Mouse (Mus musculus) limb, embryonic 10.5 days (tissue): ENCODE data around the gene Mindy2. TPM values are rescaled to one million over a fixed set of nuclear protein-coding genes. Genes with fewer than 3 reads are reported as not detected.
"Not testable (repeated sequence)": the region's sequence is repeated elsewhere in the genome, so short reads cannot be mapped to it uniquely, and the experiment has no call there.

Experiments used
- DNase-seq: peaks from one replicate; pipeline ENCODE4 v3.0.0-alpha.2; 2017; ENCODE audit warnings: low spot score
- H3K27ac ChIP-seq: fragments of 300-500 bp; sonication (generic); 2 replicates; pipeline ENCODE4 v1.5.1; 2016; ENCODE audit warnings: mild to moderate bottlenecking
- H3K27me3 ChIP-seq: fragments of 300-500 bp; sonication (generic); 2 replicates; pipeline ENCODE4 v1.6.1; 2016; ENCODE audit warnings: low read depth, mild to moderate bottlenecking; ENCODE audit not compliant: poor library complexity, severe bottlenecking
- H3K36me3 ChIP-seq: fragments of 300-500 bp; sonication (generic); 2 replicates; pipeline ENCODE4 v1.6.1; 2016; ENCODE audit warnings: mild to moderate bottlenecking, moderate library complexity
- H3K4me1 ChIP-seq: fragments of 300-500 bp; sonication (generic); 2 replicates; pipeline ENCODE4 v1.6.1; 2016
- H3K4me3 ChIP-seq: fragments of 300-500 bp; sonication (generic); 2 replicates; pipeline ENCODE4 v1.5.1; 2016; ENCODE audit warnings: mild to moderate bottlenecking, moderate library complexity
- H3K9me3 ChIP-seq: fragments of 300-500 bp; sonication (generic); replicated peaks from 2 replicates; pipeline ENCODE4 v1.6.1; 2016; ENCODE audit warnings: mild to moderate bottlenecking
- WGBS: fragments of 180-500 bp; shearing (Covaris S2); methylation state at CpG from one replicate; pipeline ENCODE4 v1.1.7; 2016; 5-methylcytosine and 5-hydroxymethylcytosine counted together
- polyA plus RNA-seq: library from polyadenylated mRNA; unstranded; fragments of >200 nt; fragmentation: Nextera tagmentation; extraction: Ambion mirVana; gene quantifications from 2 replicates; pipeline ENCODE4 v1.2.1, GENCODE M21; 2016

Mindy2 gene
- polyA plus RNA-seq, 1 experiment from 2014 or later, result 3.0 TPM

- Histone ChIP-seq H3K36me3 (peaks cover 37% of the 10 kb centered on the region), H3K9me3 (no peaks in the 10 kb centered on the region), H3K4me3 (no peak overlapping the region), H3K4me1 (no peaks in the 10 kb centered on the region), H3K27me3 (no peaks in the 10 kb centered on the region), H3K27ac (no peak overlapping the region)
- no peak for DNase-seq
- 100% methylated on average over 2 of the region's 2 CpGs for WGBS
Observed at GRCm38 (mm10) chr9:70598271-70598670, 58.7 kb downstream of the Mindy2 start.

GRCm38 (mm10) chr9:70591486-70591885, 65.5 kb downstream of the Mindy2 start:
- Histone ChIP-seq H3K4me3 (no peak overlapping the region), H3K27me3 (no peaks in the 10 kb centered on the region), H3K4me1 (no peaks in the 10 kb centered on the region), H3K27ac (no peak overlapping the region), H3K9me3 (no peaks in the 10 kb centered on the region), H3K36me3 (peaks cover 95% of the 10 kb centered on the region)
- WGBS, result 77% methylated on average over 9 of the region's 9 CpGs
- no peak for DNase-seq

- Histone ChIP-seq H3K36me3 (peaks cover 96% of the 10 kb centered on the region), H3K27ac (no peak overlapping the region), H3K4me3 (no peak overlapping the region), H3K4me1 (no peaks in the 10 kb centered on the region), H3K9me3 (no peaks in the 10 kb centered on the region), H3K27me3 (no peaks in the 10 kb centered on the region)
- 92% methylated on average over 4 of the region's 4 CpGs for WGBS
- no peak for DNase-seq
Observed at GRCm38 (mm10) chr9:70590775-70591174, 66.2 kb downstream of the Mindy2 start.

- H3K27ac ChIP-seq, result no peak overlapping the region
- H3K27me3 ChIP-seq, result no peaks in the 10 kb centered on the region
- H3K4me1 ChIP-seq, result no peaks in the 10 kb centered on the region
- peaks cover 94% of the 10 kb centered on the region for H3K36me3 ChIP-seq
- H3K4me3 ChIP-seq, result no peak overlapping the region
- WGBS, result 96% methylated on average over 5 of the region's 5 CpGs
- no peaks in the 10 kb centered on the region for H3K9me3 ChIP-seq
- no peak for DNase-seq
Observed at GRCm38 (mm10) chr9:70587171-70587570, 69.8 kb downstream of the Mindy2 start.

GRCm38 (mm10) chr9:70585172-70585571, 71.8 kb downstream of the Mindy2 start:
- H3K27me3 ChIP-seq, result no peaks in the 10 kb centered on the region
- H3K9me3 ChIP-seq, result no peaks in the 10 kb centered on the region
- H3K36me3 ChIP-seq, result peaks cover 94% of the 10 kb centered on the region
- no peaks in the 10 kb centered on the region for H3K4me1 ChIP-seq
- no peak overlapping the region for H3K4me3 ChIP-seq
- DNase-seq, result no peak
- H3K27ac ChIP-seq, result no peak overlapping the region
- WGBS, result 91% methylated on average over 5 of the region's 5 CpGs

GRCm38 (mm10) chr9:70584641-70585040, 72.3 kb downstream of the Mindy2 start:
- no peaks in the 10 kb centered on the region for H3K9me3 ChIP-seq
- no peak for DNase-seq
- peaks cover 94% of the 10 kb centered on the region for H3K36me3 ChIP-seq
- no peaks in the 10 kb centered on the region for H3K27me3 ChIP-seq
- H3K4me1 ChIP-seq, result no peaks in the 10 kb centered on the region
- no peak overlapping the region for H3K27ac ChIP-seq
- 93% methylated on average over 14 of the region's 14 CpGs for WGBS
- no peak overlapping the region for H3K4me3 ChIP-seq

GRCm38 (mm10) chr9:70580956-70581355, 76.0 kb downstream of the Mindy2 start:
- no peaks in the 10 kb centered on the region for H3K27me3 ChIP-seq
- peaks cover 94% of the 10 kb centered on the region for H3K36me3 ChIP-seq
- no peaks in the 10 kb centered on the region for H3K4me1 ChIP-seq
- no peak overlapping the region for H3K27ac ChIP-seq
- H3K4me3 ChIP-seq, result no peak overlapping the region
- 92% methylated on average over 5 of the region's 5 CpGs for WGBS
- H3K9me3 ChIP-seq, result no peaks in the 10 kb centered on the region
- DNase-seq, result no peak

- Histone ChIP-seq H3K27ac (no peak overlapping the region), H3K4me1 (no peaks in the 10 kb centered on the region), H3K36me3 (peaks cover 97% of the 10 kb centered on the region), H3K27me3 (no peaks in the 10 kb centered on the region), H3K9me3 (no peaks in the 10 kb centered on the region), H3K4me3 (no peak overlapping the region)
- WGBS, result 90% methylated on average over 2 of the region's 2 CpGs
- DNase-seq, result no peak
Observed at GRCm38 (mm10) chr9:70578123-70578522, 78.9 kb downstream of the Mindy2 start.

GRCm38 (mm10) chr9:70570351-70570750, 86.6 kb downstream of the Mindy2 start:
- H3K4me3 ChIP-seq, result no peak overlapping the region
- peaks cover 55% of the 10 kb centered on the region for H3K36me3 ChIP-seq
- no peak overlapping the region for H3K27ac ChIP-seq
- DNase-seq, result no peak
- WGBS, result 93% methylated on average over 8 of the region's 8 CpGs
- no peaks in the 10 kb centered on the region for H3K9me3 ChIP-seq
- H3K27me3 ChIP-seq, result no peaks in the 10 kb centered on the region
- H3K4me1 ChIP-seq, result no peaks in the 10 kb centered on the region

- Histone ChIP-seq H3K4me3 (no peak overlapping the region), H3K9me3 (no peaks in the 10 kb centered on the region), H3K27ac (no peak overlapping the region), H3K4me1 (no peaks in the 10 kb centered on the region), H3K27me3 (no peaks in the 10 kb centered on the region), H3K36me3 (peaks cover 46% of the 10 kb centered on the region)
- WGBS, result 89% methylated on average over 5 of the region's 5 CpGs
- DNase-seq, result no peak
Observed at GRCm38 (mm10) chr9:70567651-70568050, 89.3 kb downstream of the Mindy2 start.

GRCm38 (mm10) chr9:70562825-70563224, 94.1 kb downstream of the Mindy2 start:
- 95% methylated on average over 3 of the region's 3 CpGs for WGBS
- Histone ChIP-seq H3K36me3 (peaks cover 60% of the 10 kb centered on the region), H3K4me1 (no peaks in the 10 kb centered on the region), H3K27ac (no peak overlapping the region), H3K4me3 (no peak overlapping the region), H3K9me3 (no peaks in the 10 kb centered on the region), H3K27me3 (no peaks in the 10 kb centered on the region)
- no peak for DNase-seq

- no peaks in the 10 kb centered on the region; the same call in 1 of the 2 replicates for H3K9me3 ChIP-seq
- H3K27ac ChIP-seq, result no peak overlapping the region
- H3K4me1 ChIP-seq, result no peaks in the 10 kb centered on the region
- no peak overlapping the region for H3K4me3 ChIP-seq
- WGBS, result 95% methylated on average over 5 of the region's 5 CpGs
- no peak for DNase-seq
- no peaks in the 10 kb centered on the region for H3K27me3 ChIP-seq
- peaks cover 64% of the 10 kb centered on the region for H3K36me3 ChIP-seq
Observed at GRCm38 (mm10) chr9:70556796-70557195, 100.2 kb downstream of the Mindy2 start.

- no peak for DNase-seq
- H3K9me3 ChIP-seq, result no peaks in the 10 kb centered on the region; the same call in 1 of the 2 replicates
Observed at GRCm38 (mm10) chr9:70555431-70555830, 101.5 kb downstream of the Mindy2 start.

GRCm38 (mm10) chr9:70552233-70552632, 104.7 kb downstream of the Mindy2 start:
- H3K27me3 ChIP-seq, DNase-seq, H3K27ac ChIP-seq, H3K4me3 ChIP-seq, H3K4me1 ChIP-seq, H3K9me3 ChIP-seq: not testable (repeated sequence)
- WGBS, result 96% methylated on average over 2 of the region's 2 CpGs
- H3K36me3 ChIP-seq, result peaks cover 70% of the 10 kb centered on the region

More at GRCm38 (mm10) chr9:70555431-70555830, 101.5 kb downstream of the Mindy2 start:
- Histone ChIP-seq H3K27me3 (no peaks in the 10 kb centered on the region), H3K4me3 (no peak overlapping the region), H3K4me1 (no peaks in the 10 kb centered on the region), H3K36me3 (peaks cover 60% of the 10 kb centered on the region), H3K27ac (no peak overlapping the region)
